Mouse (Mus musculus) heart, postnatal 0 days (tissue): ENCODE measurements around the gene Mob1b.

Experiments
- CTCF ChIP-seq: IDR thresholded peaks from 2 replicates; pipeline ENCODE4 v1.5.1; 2016; ENCODE audit warnings: antibody characterized with exemption, control low read depth, low read depth
- EP300 ChIP-seq: IDR thresholded peaks from 2 replicates; pipeline ENCODE4 v1.6.1; 2016; ENCODE audit warnings: antibody characterized with exemption, low read depth

DNA sequence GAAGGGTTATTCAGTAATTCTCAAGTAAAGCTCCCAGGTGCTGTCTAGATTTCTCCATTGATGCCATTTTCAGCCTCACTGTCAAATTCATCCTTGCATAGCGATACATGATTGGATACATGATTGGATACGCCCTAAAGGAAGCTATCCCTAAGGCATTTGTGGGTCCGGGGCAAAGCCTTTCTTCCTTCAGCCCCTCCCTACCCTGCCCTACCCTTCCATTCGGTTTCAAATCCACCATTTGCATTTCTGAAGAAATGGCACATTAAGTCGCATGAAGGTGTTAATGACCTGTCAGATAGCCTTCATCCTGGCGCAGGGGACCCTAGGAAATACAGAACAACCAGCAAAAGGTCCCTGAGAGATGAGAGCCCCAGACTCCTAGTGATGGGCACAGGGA is 35.3 kb upstream of the Mob1b start:
- TF ChIP-seq EP300 (no peak), CTCF (no peak)
